Mouse (Mus musculus): ENCODE measurements around the gene Pla2g5. TPM values are rescaled to one million over a fixed set of nuclear protein-coding genes. Genes with fewer than 3 reads are reported as not detected.

Pla2g5 gene
- polyA plus RNA-seq, 1 experiment from 2014 or later, result 2.3 TPM

DNA sequence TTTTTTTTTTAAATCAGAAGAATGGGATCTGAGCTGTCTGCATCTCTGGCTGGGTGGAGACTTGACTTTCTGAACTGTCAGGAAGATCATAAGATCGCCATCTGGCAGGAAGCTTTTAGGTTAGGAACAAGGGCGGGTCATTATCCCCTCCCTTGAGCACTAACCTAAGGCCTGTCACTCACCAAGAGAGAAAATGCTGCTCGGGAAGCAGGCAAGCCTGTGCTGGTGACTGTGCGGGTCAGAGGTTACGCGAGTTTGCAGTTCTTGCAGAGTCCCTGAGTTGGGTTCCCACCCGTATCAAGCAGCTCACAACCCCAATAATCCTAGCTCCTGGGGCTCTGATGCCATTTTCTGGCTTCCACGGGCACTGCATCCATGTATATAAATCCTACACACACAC lies 5.4 kb upstream of the Pla2g5 start:
- ATAC-seq (ENCODE audit: low read depth) (no peak), DNase-seq (ENCODE audit: low spot score) (no peak)
- no peak overlapping the region for H3K4me3 ChIP-seq (ENCODE audit: low read depth, low read length)
- no peak overlapping the region for H3K27ac ChIP-seq (replicated peaks; ENCODE audit: low read depth, low read length)
- WGBS, result 34% methylated on average over 8 of the region's 8 CpGs
- H3K9ac ChIP-seq (ENCODE audit: low read depth, low read length), result no peak overlapping the region; the same call in 1 of the 2 replicates
- H3K9me3 ChIP-seq (ENCODE audit: control insufficient read depth, low read length), result peaks cover 9% of the 10 kb centered on the region
- H3K4me1 ChIP-seq (ENCODE audit: control insufficient read depth, insufficient read depth, low read length), result no peaks in the 10 kb centered on the region
- no peaks in the 10 kb centered on the region for H3K36me3 ChIP-seq (ENCODE audit: control insufficient read depth, insufficient read depth, low read length)
- no peaks in the 10 kb centered on the region for H3K27me3 ChIP-seq (replicated peaks; ENCODE audit: control insufficient read depth, insufficient read depth, low read length)
- H3K4me2 ChIP-seq (ENCODE audit: low read depth, low read length), result no peak overlapping the region

DNA sequence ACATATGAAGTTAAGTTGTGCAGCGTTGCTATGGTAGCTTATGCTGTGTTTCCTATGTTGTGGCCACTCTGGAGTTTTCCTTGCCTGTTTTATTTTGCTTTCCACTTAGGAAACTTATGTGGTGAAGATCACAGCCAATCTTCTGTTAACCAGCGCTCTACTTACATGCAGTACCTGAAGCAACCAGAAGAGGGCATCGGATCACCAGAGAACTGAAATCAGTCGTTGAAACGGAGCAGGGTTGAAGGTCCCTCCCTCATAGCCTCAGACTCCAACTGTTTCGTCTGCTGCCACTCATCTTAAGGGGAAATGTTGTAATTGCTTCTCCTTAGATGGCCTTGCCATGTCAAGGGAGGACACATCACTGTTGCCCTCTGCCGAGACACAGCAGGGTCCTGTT lies 3.1 kb upstream of the Pla2g5 start:
- no peaks in the 10 kb centered on the region for H3K27me3 ChIP-seq (replicated peaks; ENCODE audit: control insufficient read depth, insufficient read depth, low read length)
- no peak overlapping the region for H3K9ac ChIP-seq (ENCODE audit: low read depth, low read length)
- ATAC-seq (ENCODE audit: low read depth) (no peak), DNase-seq (ENCODE audit: low spot score) (peak; percentile 71)
- H3K36me3 ChIP-seq (ENCODE audit: control insufficient read depth, insufficient read depth, low read length), result no peaks in the 10 kb centered on the region
- H3K4me3 ChIP-seq (ENCODE audit: low read depth, low read length), result no peak overlapping the region
- no peaks in the 10 kb centered on the region for H3K4me1 ChIP-seq (ENCODE audit: control insufficient read depth, insufficient read depth, low read length)
- 7% methylated on average over 7 of the region's 7 CpGs for WGBS
- H3K4me2 ChIP-seq (ENCODE audit: low read depth, low read length), result no peak overlapping the region
- H3K9me3 ChIP-seq (ENCODE audit: control insufficient read depth, low read length), result 0 out of 2 replicates have a peak, but pooled peaks cover 5% of the 10 kb centered on the region
- H3K27ac ChIP-seq (replicated peaks; ENCODE audit: low read depth, low read length), result no peak overlapping the region

DNA sequence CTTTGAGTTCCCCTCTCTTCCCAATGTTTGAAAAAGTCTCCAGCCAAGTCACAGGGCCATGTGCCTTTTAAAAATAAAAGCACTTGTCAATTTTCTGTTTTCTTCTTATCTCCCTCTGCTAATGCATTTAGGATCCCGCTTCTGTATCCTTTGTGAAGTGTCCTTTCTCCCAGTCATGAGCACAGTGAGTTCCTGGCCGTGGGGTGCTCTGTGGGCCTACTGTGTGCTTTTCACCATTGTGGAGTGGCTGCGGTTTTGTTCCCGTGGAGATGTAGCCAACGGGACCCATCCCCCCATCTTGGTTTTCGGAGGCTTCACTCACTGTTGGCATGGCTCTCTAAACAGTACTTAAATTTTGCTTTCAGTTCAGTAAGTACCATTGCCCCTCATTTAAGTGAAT lies 2.7 kb upstream of the Pla2g5 start:
- H3K27me3 ChIP-seq (replicated peaks; ENCODE audit: control insufficient read depth, insufficient read depth, low read length), result no peaks in the 10 kb centered on the region
- no peak overlapping the region for H3K9ac ChIP-seq (ENCODE audit: low read depth, low read length)
- WGBS, result 64% methylated on average over 6 of the region's 6 CpGs
- no peaks in the 10 kb centered on the region for H3K4me1 ChIP-seq (ENCODE audit: control insufficient read depth, insufficient read depth, low read length)
- no peak overlapping the region for H3K4me2 ChIP-seq (ENCODE audit: low read depth, low read length)
- H3K9me3 ChIP-seq (ENCODE audit: control insufficient read depth, low read length), result 0 out of 2 replicates have a peak, but pooled peaks cover 2% of the 10 kb centered on the region
- no peak for ATAC-seq (ENCODE audit: low read depth)
- no peaks in the 10 kb centered on the region for H3K36me3 ChIP-seq (ENCODE audit: control insufficient read depth, insufficient read depth, low read length)
- DNase-seq (ENCODE audit: low spot score), result no peak
- H3K4me3 ChIP-seq (ENCODE audit: low read depth, low read length), result no peak overlapping the region
- H3K27ac ChIP-seq (replicated peaks; ENCODE audit: low read depth, low read length), result no peak overlapping the region

DNA sequence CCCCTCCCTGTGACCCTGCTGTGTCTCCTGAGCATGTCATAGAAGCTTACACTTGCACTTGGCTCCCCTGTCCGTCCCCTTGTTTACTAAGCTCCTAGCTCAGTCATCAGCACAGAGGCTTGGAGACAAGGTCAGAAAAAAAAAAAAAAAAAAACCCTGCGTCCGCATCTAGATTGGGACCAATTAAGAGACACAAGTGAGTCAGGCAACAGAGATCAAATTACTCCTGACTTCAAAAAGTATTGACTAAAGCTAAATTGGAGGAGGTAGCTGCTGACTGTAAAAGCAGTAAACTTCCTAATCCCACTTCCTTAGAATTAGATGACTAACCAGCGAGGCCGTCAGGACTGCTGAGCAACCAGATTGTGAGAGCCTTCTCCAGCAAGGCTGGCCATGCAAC lies 1.8 kb upstream of the Pla2g5 start:
- H3K9ac ChIP-seq (ENCODE audit: low read depth, low read length), result no peak overlapping the region
- DNase-seq (ENCODE audit: low spot score) (no peak), ATAC-seq (ENCODE audit: low read depth) (no peak)
- H3K4me3 ChIP-seq (ENCODE audit: low read depth, low read length), result no peak overlapping the region
- no peaks in the 10 kb centered on the region for H3K9me3 ChIP-seq (ENCODE audit: control insufficient read depth, low read length)
- H3K4me1 ChIP-seq (ENCODE audit: control insufficient read depth, insufficient read depth, low read length), result no peaks in the 10 kb centered on the region
- no peak overlapping the region for H3K4me2 ChIP-seq (ENCODE audit: low read depth, low read length)
- no peaks in the 10 kb centered on the region for H3K27me3 ChIP-seq (replicated peaks; ENCODE audit: control insufficient read depth, insufficient read depth, low read length)
- no peaks in the 10 kb centered on the region for H3K36me3 ChIP-seq (ENCODE audit: control insufficient read depth, insufficient read depth, low read length)
- no peak overlapping the region for H3K27ac ChIP-seq (replicated peaks; ENCODE audit: low read depth, low read length)
- 28% methylated on average over 5 of the region's 5 CpGs for WGBS

DNA sequence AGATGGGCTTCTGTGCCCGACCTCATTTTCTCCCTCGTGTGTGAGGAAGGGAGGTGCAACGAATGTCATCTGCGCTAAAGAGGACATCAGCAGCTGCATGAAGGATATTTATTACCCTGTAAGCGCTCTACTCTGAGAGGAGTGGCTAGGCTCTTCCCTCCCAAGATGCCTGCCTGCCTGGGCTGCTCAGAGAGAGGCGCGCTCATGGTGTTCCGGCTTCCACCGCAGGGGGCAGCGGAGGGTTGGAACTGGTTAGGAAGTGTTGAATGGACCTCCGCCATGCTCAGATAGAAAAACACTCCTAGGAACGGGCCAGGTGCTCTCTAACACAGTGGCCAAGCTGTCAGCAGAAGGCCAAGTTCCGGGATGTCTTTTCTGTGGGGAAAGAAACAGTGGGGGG lies 3.6 kb downstream of the Pla2g5 start:
- no peaks in the 10 kb centered on the region for H3K9me3 ChIP-seq (ENCODE audit: control insufficient read depth, low read length)
- no peaks in the 10 kb centered on the region for H3K36me3 ChIP-seq (ENCODE audit: control insufficient read depth, insufficient read depth, low read length)
- no peak overlapping the region for H3K9ac ChIP-seq (ENCODE audit: low read depth, low read length)
- peak; percentile 73 for DNase-seq (ENCODE audit: low spot score)
- 7% methylated on average over 13 of the region's 13 CpGs for WGBS
- no peak overlapping the region for H3K27ac ChIP-seq (replicated peaks; ENCODE audit: low read depth, low read length)
- no peaks in the 10 kb centered on the region for H3K27me3 ChIP-seq (replicated peaks; ENCODE audit: control insufficient read depth, insufficient read depth, low read length)
- peak; percentile 91 for ATAC-seq (ENCODE audit: low read depth)
- no peaks in the 10 kb centered on the region for H3K4me1 ChIP-seq (ENCODE audit: control insufficient read depth, insufficient read depth, low read length)
- no peak overlapping the region for H3K4me3 ChIP-seq (ENCODE audit: low read depth, low read length)
- peak overlapping the region; percentile 36 for H3K4me2 ChIP-seq (ENCODE audit: low read depth, low read length)

DNA sequence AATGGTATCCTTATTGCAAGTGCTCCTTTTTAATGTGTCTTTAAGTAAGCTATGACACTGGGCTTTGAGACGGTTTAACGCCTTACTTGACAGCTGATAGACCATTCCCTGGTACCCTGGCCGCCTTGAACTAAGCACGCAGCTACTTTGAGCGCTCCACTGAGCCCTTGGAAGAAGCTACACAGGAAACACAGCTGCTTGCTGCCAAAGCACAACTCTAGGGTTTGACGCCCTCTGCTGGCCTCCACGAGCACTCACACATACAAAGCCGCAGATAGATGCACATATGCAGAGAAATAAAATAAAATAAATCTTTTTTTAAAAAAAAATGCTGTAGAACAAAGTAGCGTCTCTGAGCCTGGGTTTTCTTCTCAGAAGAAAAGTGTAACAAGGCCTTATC lies 4.0 kb downstream of the Pla2g5 start:
- Histone ChIP-seq H3K27ac (replicated peaks; ENCODE audit: low read depth, low read length) (no peak overlapping the region), H3K4me2 (ENCODE audit: low read depth, low read length) (peak overlapping the region; percentile 36), H3K4me3 (ENCODE audit: low read depth, low read length) (no peak overlapping the region), H3K27me3 (replicated peaks; ENCODE audit: control insufficient read depth, insufficient read depth, low read length) (no peaks in the 10 kb centered on the region), H3K9me3 (ENCODE audit: control insufficient read depth, low read length) (no peaks in the 10 kb centered on the region), H3K9ac (ENCODE audit: low read depth, low read length) (no peak overlapping the region), H3K36me3 (ENCODE audit: control insufficient read depth, insufficient read depth, low read length) (no peaks in the 10 kb centered on the region), H3K4me1 (ENCODE audit: control insufficient read depth, insufficient read depth, low read length) (no peaks in the 10 kb centered on the region)
- peak; percentile 51 for DNase-seq (ENCODE audit: low spot score)
- no peak for ATAC-seq (ENCODE audit: low read depth)
- WGBS, result 20% methylated on average over 9 of the region's 9 CpGs

DNA sequence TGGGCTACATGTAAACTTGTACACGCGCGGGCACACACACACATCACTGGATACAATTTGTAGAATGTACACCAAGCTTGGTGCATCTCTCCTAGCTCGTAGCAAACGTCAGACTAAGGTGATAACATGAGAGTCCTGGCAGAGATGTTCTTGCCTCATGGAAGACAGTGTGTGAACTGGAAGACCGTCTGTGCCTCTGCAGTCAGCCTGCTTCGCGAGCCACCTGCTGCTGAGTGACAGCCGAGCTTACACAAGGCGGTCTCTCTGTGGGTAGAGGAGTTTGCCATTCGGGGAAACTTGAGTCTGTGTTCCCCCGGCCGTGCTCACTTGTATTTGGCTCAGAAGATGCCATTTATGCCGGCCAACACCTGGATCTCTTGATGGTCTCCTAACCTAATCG lies 4.8 kb downstream of the Pla2g5 start:
- no peak for DNase-seq (ENCODE audit: low spot score)
- Histone ChIP-seq H3K4me2 (ENCODE audit: low read depth, low read length) (no peak overlapping the region), H3K36me3 (ENCODE audit: control insufficient read depth, insufficient read depth, low read length) (no peaks in the 10 kb centered on the region), H3K9me3 (ENCODE audit: control insufficient read depth, low read length) (no peaks in the 10 kb centered on the region), H3K27me3 (replicated peaks; ENCODE audit: control insufficient read depth, insufficient read depth, low read length) (no peaks in the 10 kb centered on the region), H3K9ac (ENCODE audit: low read depth, low read length) (no peak overlapping the region), H3K27ac (replicated peaks; ENCODE audit: low read depth, low read length) (no peak overlapping the region), H3K4me1 (ENCODE audit: control insufficient read depth, insufficient read depth, low read length) (no peaks in the 10 kb centered on the region), H3K4me3 (ENCODE audit: low read depth, low read length) (no peak overlapping the region)
- 76% methylated on average over 15 of the region's 15 CpGs for WGBS
- no peak for ATAC-seq (ENCODE audit: low read depth)

DNA sequence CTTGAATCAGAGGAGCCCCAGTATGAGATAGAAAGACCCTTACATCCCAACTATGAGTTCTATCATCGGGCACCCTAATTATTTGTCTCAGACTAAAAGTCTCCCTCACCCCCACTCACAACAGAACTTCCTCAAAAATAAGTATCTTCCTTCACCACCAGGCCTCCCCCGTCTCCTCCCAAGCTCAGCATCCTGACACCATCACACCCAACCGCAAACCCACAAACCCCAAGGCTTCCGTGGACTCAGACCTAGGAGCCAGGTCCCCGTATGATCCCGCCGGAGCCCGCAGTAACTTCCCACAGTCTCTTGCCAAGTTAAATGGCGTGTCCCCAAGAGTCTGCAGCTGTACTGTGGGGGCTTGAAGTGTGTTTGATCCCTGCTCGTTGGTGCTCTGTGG lies 5.7 kb downstream of the Pla2g5 start:
- no peaks in the 10 kb centered on the region for H3K4me1 ChIP-seq (ENCODE audit: control insufficient read depth, insufficient read depth, low read length)
- H3K27me3 ChIP-seq (replicated peaks; ENCODE audit: control insufficient read depth, insufficient read depth, low read length), result no peaks in the 10 kb centered on the region
- H3K36me3 ChIP-seq (ENCODE audit: control insufficient read depth, insufficient read depth, low read length), result no peaks in the 10 kb centered on the region
- no peak overlapping the region for H3K4me3 ChIP-seq (ENCODE audit: low read depth, low read length)
- ATAC-seq (ENCODE audit: low read depth) (no peak), DNase-seq (ENCODE audit: low spot score) (no peak)
- no peak overlapping the region for H3K4me2 ChIP-seq (ENCODE audit: low read depth, low read length)
- H3K27ac ChIP-seq (replicated peaks; ENCODE audit: low read depth, low read length), result no peak overlapping the region
- 83% methylated on average over 10 of the region's 10 CpGs for WGBS
- H3K9ac ChIP-seq (ENCODE audit: low read depth, low read length), result no peak overlapping the region
- H3K9me3 ChIP-seq (ENCODE audit: control insufficient read depth, low read length), result no peaks in the 10 kb centered on the region

DNA sequence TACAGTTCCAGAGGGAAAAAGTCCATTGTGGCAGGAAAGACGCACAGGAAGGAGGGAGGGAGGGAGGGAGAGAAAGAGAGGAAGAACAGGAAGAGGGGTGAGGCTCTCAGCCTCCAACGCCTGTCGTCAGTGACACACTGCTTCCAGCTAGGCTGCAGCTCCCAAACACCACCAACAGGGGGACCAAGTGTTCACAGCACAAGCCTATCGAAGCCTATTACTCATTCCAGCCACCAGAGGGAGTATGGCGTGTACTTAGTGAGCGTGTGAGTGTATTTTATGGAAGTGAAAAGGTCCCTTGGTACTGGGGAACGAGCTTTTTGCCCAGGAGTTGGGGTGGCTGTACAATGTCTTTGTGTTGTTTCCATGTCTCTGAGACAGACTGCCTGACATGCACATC lies 6.8 kb downstream of the Pla2g5 start:
- H3K4me3 ChIP-seq (ENCODE audit: low read depth, low read length), result no peak overlapping the region
- 31% methylated on average over 7 of the region's 7 CpGs for WGBS
- no peaks in the 10 kb centered on the region for H3K9me3 ChIP-seq (ENCODE audit: control insufficient read depth, low read length)
- H3K4me1 ChIP-seq (ENCODE audit: control insufficient read depth, insufficient read depth, low read length), result no peaks in the 10 kb centered on the region
- H3K4me2 ChIP-seq (ENCODE audit: low read depth, low read length), result no peak overlapping the region
- H3K27me3 ChIP-seq (replicated peaks; ENCODE audit: control insufficient read depth, insufficient read depth, low read length), result no peaks in the 10 kb centered on the region
- no peaks in the 10 kb centered on the region for H3K36me3 ChIP-seq (ENCODE audit: control insufficient read depth, insufficient read depth, low read length)
- no peak for ATAC-seq (ENCODE audit: low read depth)
- H3K9ac ChIP-seq (ENCODE audit: low read depth, low read length), result no peak overlapping the region
- H3K27ac ChIP-seq (replicated peaks; ENCODE audit: low read depth, low read length), result no peak overlapping the region
- DNase-seq (ENCODE audit: low spot score), result peak; percentile 75

Measured in embryonic facial prominence, embryonic 14.5 days (tissue).